Mouse (Mus musculus): ENCODE results near the gene Rtn4ip1. TPM values are rescaled to one million over a fixed set of nuclear protein-coding genes. Genes with fewer than 3 reads are reported as not detected.

The Rtn4ip1 gene
- total and polyA plus RNA-seq, 3 experiments = 11.6 to 23.5 TPM; not detected in 1

DNA sequence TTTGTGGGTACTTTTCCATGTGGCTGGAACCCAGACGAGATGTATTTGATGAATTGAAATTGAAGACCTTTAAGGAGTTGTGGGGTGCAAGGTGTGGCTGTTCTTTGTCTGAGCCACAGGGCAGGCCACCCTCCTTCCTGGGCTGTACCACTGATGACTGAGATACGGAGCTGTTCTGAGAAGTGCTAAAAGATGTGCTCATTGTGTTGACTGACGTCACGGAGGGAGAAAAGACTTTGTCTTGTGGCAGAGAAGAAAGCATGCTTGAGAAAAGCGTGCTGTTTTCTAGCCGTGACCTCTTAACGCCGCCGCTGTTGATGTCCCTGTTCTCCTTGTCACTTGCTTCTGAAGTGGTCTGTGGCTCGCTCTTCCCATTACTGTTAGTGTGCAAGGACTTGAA lies 95.7 kb downstream of the Rtn4ip1 start:
- peaks cover 0 to 2% of the 10 kb centered on the region in 2 experiments; a peak in 2 of 4 replicates for H3K27me3 ChIP-seq (ENCODE audit: control insufficient read depth in 1 of 2, insufficient read depth in 2 of 2, low read length in 2 of 2)
- no peak overlapping the region for H3K4me3 ChIP-seq (ENCODE audit: control insufficient read depth in 1 of 2, insufficient read depth in 1 of 2, low read depth in 2 of 2, low read length in 2 of 2)
- H3K79me2 ChIP-seq (ENCODE audit: control insufficient read depth, insufficient read depth, low read length, poor library complexity) = no peaks in the 10 kb centered on the region
- no peaks in the 10 kb centered on the region for H3K36me3 ChIP-seq (ENCODE audit: control insufficient read depth in 1 of 2, insufficient read depth in 2 of 2, low read length in 2 of 2)
- peaks cover 0 to 5% of the 10 kb centered on the region in 2 experiments; a peak in 1 of 4 replicates for H3K4me1 ChIP-seq (ENCODE audit: control insufficient read depth in 1 of 2, insufficient read depth in 2 of 2, low read length in 2 of 2)
- TF ChIP-seq RCOR1 (IDR thresholded peaks at IDR 0.05; ENCODE audit: low read depth, low read length) (no peak), RAD21 (IDR thresholded peaks at IDR 0.05; ENCODE audit: low read depth, low read length) (no peak), USF1 (IDR thresholded peaks at IDR 0.05; ENCODE audit: low read depth, low read length) (no peak), NRF1 (IDR thresholded peaks at IDR 0.05; ENCODE audit: insufficient read depth, low read depth, low read length, poor library complexity, severe bottlenecking) (no peak), TCF12 (IDR thresholded peaks at IDR 0.05; ENCODE audit: low read depth, low read length) (no peak), JUND (IDR thresholded peaks at IDR 0.05; ENCODE audit: low read depth, low read length) (no peak), GATA1 (IDR thresholded peaks at IDR 0.05; ENCODE audit: low read depth, low read length) (no peak), MEF2A (IDR thresholded peaks at IDR 0.05; ENCODE audit: extremely low read depth, insufficient replicate concordance, low read depth, low read length, poor library complexity, severe bottlenecking) (no peak)
- no peak for DNase-seq (ENCODE audit: low read depth, low spot score)
- H3K27ac ChIP-seq (ENCODE audit: control insufficient read depth, low read depth, low read length) = no peak overlapping the region
- no peaks in the 10 kb centered on the region for H3K9me3 ChIP-seq (replicated peaks; ENCODE audit: insufficient read depth, low read length)
- no peak overlapping the region for H3K9ac ChIP-seq (ENCODE audit: control insufficient read depth, low read depth, low read length, poor library complexity, severe bottlenecking)

DNA sequence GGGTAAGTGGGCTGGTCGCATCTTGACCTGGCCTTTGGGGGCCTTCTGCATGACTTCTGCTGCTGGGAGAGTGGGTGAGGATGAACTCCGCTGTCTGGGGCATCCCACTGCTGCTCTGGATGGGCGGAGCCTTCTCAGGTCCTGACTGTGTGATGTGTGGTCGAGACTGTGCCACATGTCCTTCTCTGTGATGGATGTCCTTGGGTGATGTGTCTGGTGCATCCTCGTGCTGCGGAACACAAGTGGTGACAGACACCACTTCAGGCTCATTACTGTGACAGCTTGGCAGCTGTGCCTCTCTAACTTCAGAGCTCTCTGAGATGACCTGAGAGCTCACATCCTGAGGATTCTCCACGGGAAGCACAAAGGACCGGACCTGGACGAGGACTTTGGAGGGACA lies 96.4 kb downstream of the Rtn4ip1 start:
- Histone ChIP-seq H3K27me3 (ENCODE audit: control insufficient read depth in 1 of 2, insufficient read depth in 2 of 2, low read length in 2 of 2) (peaks cover 0 to 2% of the 10 kb centered on the region in 2 experiments; a peak in 2 of 4 replicates), H3K9me3 (replicated peaks; ENCODE audit: insufficient read depth, low read length) (no peaks in the 10 kb centered on the region), H3K36me3 (ENCODE audit: control insufficient read depth in 1 of 2, insufficient read depth in 2 of 2, low read length in 2 of 2) (no peaks in the 10 kb centered on the region), H3K4me3 (ENCODE audit: control insufficient read depth in 1 of 2, insufficient read depth in 1 of 2, low read depth in 2 of 2, low read length in 2 of 2) (no peak overlapping the region), H3K9ac (ENCODE audit: control insufficient read depth, low read depth, low read length, poor library complexity, severe bottlenecking) (no peak overlapping the region), H3K27ac (ENCODE audit: control insufficient read depth, low read depth, low read length) (no peak overlapping the region), H3K79me2 (ENCODE audit: control insufficient read depth, insufficient read depth, low read length, poor library complexity) (no peaks in the 10 kb centered on the region), H3K4me1 (ENCODE audit: control insufficient read depth in 1 of 2, insufficient read depth in 2 of 2, low read length in 2 of 2) (peaks cover 0 to 5% of the 10 kb centered on the region in 2 experiments; a peak in 1 of 4 replicates)
- TF ChIP-seq KAT2A (conservative IDR thresholded peaks at IDR 0.05; ENCODE audit: low read depth, low read length) (no peak), JUND (IDR thresholded peaks at IDR 0.05; ENCODE audit: low read depth, low read length) (no peak), RCOR1 (IDR thresholded peaks at IDR 0.05; ENCODE audit: low read depth, low read length) (no peak), TBP (IDR thresholded peaks at IDR 0.05; ENCODE audit: low read depth, low read length) (no peak), ZMIZ1 (IDR thresholded peaks at IDR 0.05; ENCODE audit: low read depth, low read length) (no peak), USF1 (IDR thresholded peaks at IDR 0.05; ENCODE audit: low read depth, low read length) (no peak)
- no peak for DNase-seq (ENCODE audit: low read depth, low spot score)

DNA sequence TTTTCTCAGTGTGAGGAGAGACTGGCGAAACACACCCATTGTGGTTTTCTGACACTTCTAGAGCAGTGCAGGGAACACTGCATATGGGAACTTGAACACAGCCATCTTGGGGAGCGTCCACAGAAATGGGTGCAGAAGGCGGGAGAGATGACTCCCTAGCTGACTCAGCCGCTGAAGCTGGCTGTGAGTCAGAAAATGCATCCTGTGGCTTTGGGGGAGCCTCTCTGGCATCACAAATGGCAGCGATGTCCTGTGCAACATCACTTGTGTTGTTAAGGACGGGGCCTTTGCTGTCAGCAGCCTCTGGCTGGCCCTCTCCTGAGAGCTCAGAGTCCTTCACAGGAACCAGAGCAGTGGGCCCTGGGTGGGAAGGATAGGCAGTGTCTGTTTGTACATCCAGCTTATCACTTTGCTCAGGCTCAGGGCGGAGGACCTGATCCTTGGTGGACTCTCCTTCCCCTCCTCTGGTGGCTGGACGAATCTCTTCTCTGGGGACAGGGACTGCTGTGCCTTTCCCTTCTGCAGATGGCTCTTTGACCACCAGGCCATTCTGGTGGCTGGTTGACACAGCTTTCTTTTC lies 97.0 kb downstream of the Rtn4ip1 start:
- Histone ChIP-seq H3K27me3 (ENCODE audit: control insufficient read depth in 1 of 2, insufficient read depth in 2 of 2, low read length in 2 of 2) (peaks cover 0 to 2% of the 10 kb centered on the region in 2 experiments; a peak in 2 of 4 replicates), H3K4me3 (ENCODE audit: control insufficient read depth in 1 of 2, insufficient read depth in 1 of 2, low read depth in 2 of 2, low read length in 2 of 2) (no peak overlapping the region), H3K27ac (ENCODE audit: control insufficient read depth, low read depth, low read length) (no peak overlapping the region), H3K9ac (ENCODE audit: control insufficient read depth, low read depth, low read length, poor library complexity, severe bottlenecking) (no peak overlapping the region), H3K79me2 (ENCODE audit: control insufficient read depth, insufficient read depth, low read length, poor library complexity) (no peaks in the 10 kb centered on the region), H3K9me3 (replicated peaks; ENCODE audit: insufficient read depth, low read length) (no peaks in the 10 kb centered on the region), H3K4me1 (ENCODE audit: control insufficient read depth in 1 of 2, insufficient read depth in 2 of 2, low read length in 2 of 2) (peaks cover 0 to 5% of the 10 kb centered on the region in 2 experiments; a peak in 1 of 4 replicates), H3K36me3 (ENCODE audit: control insufficient read depth in 1 of 2, insufficient read depth in 2 of 2, low read length in 2 of 2) (no peaks in the 10 kb centered on the region)
- DNase-seq (ENCODE audit: low read depth, low spot score) = no peak
- no peak for TF ChIP-seq NRF1 (IDR thresholded peaks at IDR 0.05; ENCODE audit: insufficient read depth, low read depth, low read length, poor library complexity, severe bottlenecking)
- TF ChIP-seq MYC (IDR thresholded peaks at IDR 0.05; ENCODE audit: low read depth, low read length) = no peak
- TF ChIP-seq CHD2 (IDR thresholded peaks at IDR 0.05; ENCODE audit: low read length) = no peak
- no peak for TF ChIP-seq ELF1 (IDR thresholded peaks at IDR 0.05; ENCODE audit: low read depth, low read length)
- TF ChIP-seq GATA1 (IDR thresholded peaks at IDR 0.05; ENCODE audit: low read depth, low read length) = no peak
- TF ChIP-seq ZKSCAN1 (IDR thresholded peaks at IDR 0.05; ENCODE audit: low read depth, low read length) = no peak
- no peak for TF ChIP-seq RAD21 (IDR thresholded peaks at IDR 0.05; ENCODE audit: low read depth, low read length)
- no peak for TF ChIP-seq CHD1 (IDR thresholded peaks at IDR 0.05; ENCODE audit: low read depth, low read length)
- no peak for TF ChIP-seq MXI1 (IDR thresholded peaks at IDR 0.05; ENCODE audit: low read depth, low read length)
- no peak for TF ChIP-seq POLR2AphosphoS5 (IDR thresholded peaks at IDR 0.05; ENCODE audit: borderline replicate concordance, low read depth, low read length)
- TF ChIP-seq MAFK (IDR thresholded peaks at IDR 0.05; ENCODE audit: borderline replicate concordance, low read depth, low read length) = no peak
- no peak for TF ChIP-seq SIN3A (IDR thresholded peaks at IDR 0.05; ENCODE audit: low read length)
- TF ChIP-seq SMC3 (IDR thresholded peaks at IDR 0.05; ENCODE audit: low read depth, low read length) = no peak
- no peak for TF ChIP-seq ZMIZ1 (IDR thresholded peaks at IDR 0.05; ENCODE audit: low read depth, low read length)
- TF ChIP-seq MYB (IDR thresholded peaks at IDR 0.05; ENCODE audit: low read depth, low read length) = no peak
- TF ChIP-seq E2F4 (IDR thresholded peaks at IDR 0.05; ENCODE audit: borderline replicate concordance, low read depth, low read length) = no peak
- no peak for TF ChIP-seq RCOR1 (IDR thresholded peaks at IDR 0.05; ENCODE audit: low read depth, low read length)
- TF ChIP-seq GABPA (IDR thresholded peaks at IDR 0.05; ENCODE audit: low read depth, low read length) = no peak
